In the genomic region with DNA sequence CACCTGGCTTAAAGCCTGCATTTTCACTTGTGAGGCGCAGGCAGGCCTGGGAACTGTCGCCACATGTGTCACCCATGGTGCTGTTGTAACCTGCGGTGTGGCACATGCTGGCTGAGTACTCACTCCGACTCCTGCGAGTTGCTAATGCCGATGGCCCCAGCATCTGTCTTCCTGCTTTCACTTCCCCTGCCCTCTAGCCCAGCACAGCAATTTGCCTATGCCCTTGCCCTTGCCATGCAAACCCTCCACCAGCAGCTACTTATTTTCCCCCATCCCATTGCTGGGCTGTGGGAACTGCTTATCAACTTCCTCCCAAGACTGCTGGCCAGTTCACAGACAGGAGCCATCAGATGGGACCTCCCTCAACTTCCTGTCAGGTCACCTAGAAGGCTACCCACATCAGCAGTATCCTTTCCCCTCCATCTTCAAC, we compare ENCODE assay signal across 8 mouse cellular contexts. TPM values are rescaled to one million over a fixed set of nuclear protein-coding genes. Genes with fewer than 3 reads are reported as not detected.
DNase-seq lines count a peak whose midpoint lies in the region; ATAC-seq and TF ChIP-seq lines count a peak whose summit lies in the region.

No protein-coding gene starts in this region.

- peak overlapping the region; percentile 6 for H3K9ac ChIP-seq in liver, postnatal 0 days (replicated peaks)

- 37% methylated on average over 6 of the region's 6 CpGs for WGBS in liver, postnatal 0 days (ENCODE audit: insufficient replicate concordance)
- WGBS in thymus, adult 2 months: 15% methylated on average over 6 of the region's 6 CpGs

- no peak overlapping the region for H3K4me3 ChIP-seq in liver, postnatal 0 days (ENCODE audit: low read depth, low read length)
- H3K4me3 ChIP-seq in thymus, adult 2 months (ENCODE audit: control insufficient read depth, insufficient read depth, low read length): no peak overlapping the region

- TF ChIP-seq POLR2A in thymus, adult 2 months (IDR thresholded peaks at IDR 0.05; ENCODE audit: control insufficient read depth, extremely low read depth, insufficient read depth, low read length, poor library complexity): 0 out of 2 replicates have a peak, but pooled peaks have one; percentile 23

- H3K4me1 ChIP-seq in liver, postnatal 0 days (ENCODE audit: insufficient read depth): peaks cover 40% of the 10 kb centered on the region
- peaks cover 66% of the 10 kb centered on the region for H3K4me1 ChIP-seq in thymus, adult 2 months (replicated peaks; ENCODE audit: control insufficient read depth, insufficient read depth, low read length)

- TF ChIP-seq CTCF in liver, postnatal 0 days (IDR thresholded peaks at IDR 0.05; ENCODE audit: low read depth): 0 out of 2 replicates have a peak, but pooled peaks have one; percentile 5
- TF ChIP-seq CTCF in thymus, adult 2 months (IDR thresholded peaks at IDR 0.05; ENCODE audit: borderline replicate concordance, control insufficient read depth, extremely low read depth, insufficient read depth, low read length, poor library complexity): no peak

- H3K4me2 ChIP-seq in liver, postnatal 0 days (ENCODE audit: low read depth, low read length): no peak overlapping the region

- peak overlapping the region; percentile 84 for H3K27ac ChIP-seq in liver, postnatal 0 days (ENCODE audit: low read depth)
- H3K27ac ChIP-seq in thymus, adult 2 months (ENCODE audit: control insufficient read depth, insufficient read depth, low read length): peak overlapping the region; percentile 90

- peak; percentile 48 for DNase-seq in kidney, postnatal 14 days
- DNase-seq in kidney, adult 8-10 months: no peak
- peak; percentile 72 to 85 for DNase-seq in heart, adult 18-20 months
- peak; percentile 65 for DNase-seq in liver, postnatal 0 days
- DNase-seq in thymus, adult 2 months: peak; percentile 53
- DNase-seq in layer of hippocampus, postnatal 36 days: no peak
- no peak for DNase-seq in right cerebral cortex, postnatal 25 days
- DNase-seq in gastrocnemius, adult 8-10 months (ENCODE audit: low spot score in 2 of 2): no peak

- H3K36me3 ChIP-seq in liver, postnatal 0 days (replicated peaks; ENCODE audit: insufficient read depth, low read length): peaks cover 6% of the 10 kb centered on the region; the same call in 1 of the 2 replicates
- H3K36me3 ChIP-seq in thymus, adult 2 months (ENCODE audit: control insufficient read depth, insufficient read depth, low read length): peaks cover 2% of the 10 kb centered on the region; the same call in 1 of the 2 replicates

- peak; percentile 28 for ATAC-seq in liver, postnatal 0 days

- TF ChIP-seq EP300 in liver, postnatal 0 days (IDR thresholded peaks at IDR 0.05; ENCODE audit: low read depth): peak; percentile 31; the same call in 1 of the 2 replicates

- no peaks in the 10 kb centered on the region for H3K27me3 ChIP-seq in liver, postnatal 0 days (ENCODE audit: insufficient read depth, low read length)
- no peaks in the 10 kb centered on the region for H3K27me3 ChIP-seq in thymus, adult 2 months (ENCODE audit: control insufficient read depth, insufficient read depth, low read length)

- H3K9me3 ChIP-seq in liver, postnatal 0 days (ENCODE audit: low read length): no peaks in the 10 kb centered on the region

RNA-seq across cellular contexts. Expression of gene Ascc1, which starts 21.8 kb away (rescaled TPM):
- 10 to 100 TPM; 23.2 to 25.9 TPM for total RNA-seq in heart, adult 18-20 months (2021)
- 14.1 and 14.7 TPM in 2 replicates for polyA plus RNA-seq in liver, postnatal 0 days (2015; fragmentation: Nextera tagmentation; extraction: Ambion mirVana)
- polyA plus RNA-seq in thymus, adult 2 months (2012; rRNA removed): 24.2 and 26.2 TPM in 2 replicates
- total RNA-seq in layer of hippocampus, postnatal 36 days (2021): 10 to 100 TPM; 14.3 to 18.1 TPM
- 10 to 100 TPM; 13.9 to 18.9 (median 14.3) TPM for total RNA-seq in gastrocnemius, adult 8-10 months (2022)

RNA-seq across cellular contexts. Expression of gene Anapc16, which starts 22.1 kb away (rescaled TPM):
- total RNA-seq in heart, adult 18-20 months (2021): 10 to 100 TPM; 73.8 to 84.0 TPM
- 37.3 and 37.7 TPM in 2 replicates for polyA plus RNA-seq in liver, postnatal 0 days (2015; fragmentation: Nextera tagmentation; extraction: Ambion mirVana)
- 108 and 136 TPM in 2 replicates for polyA plus RNA-seq in thymus, adult 2 months (2012; rRNA removed)
- total RNA-seq in layer of hippocampus, postnatal 36 days (2021): 10 to 100 TPM; 69.8 to 71.1 TPM
- 10 to 100 TPM; 39.3 to 51.5 (median 43.3) TPM for total RNA-seq in gastrocnemius, adult 8-10 months (2022)

RNA-seq across cellular contexts. Expression of gene Ddit4, which starts 29.2 kb away (rescaled TPM):
- 100 to 1,000 TPM; 158 to 190 TPM for total RNA-seq in heart, adult 18-20 months (2021)
- 3.6 and 5.2 TPM in 2 replicates for polyA plus RNA-seq in liver, postnatal 0 days (2015; fragmentation: Nextera tagmentation; extraction: Ambion mirVana)
- polyA plus RNA-seq in thymus, adult 2 months (2012; rRNA removed): 157 and 190 TPM in 2 replicates
- total RNA-seq in layer of hippocampus, postnatal 36 days (2021): 10 to 100 TPM; 89.5 to 96.2 TPM
- 10 to 100 TPM in 2 of 4 experiments, 1 to 10 TPM in 2; 4.7 to 45.4 (median 9.4) TPM for total RNA-seq in gastrocnemius, adult 8-10 months (2022)

Comparison
In these comparisons a context has a peak if more than half of its experiments do, and no peak if none do; other contexts are left out.
1. DNase-seq: peak in kidney, postnatal 14 days (single experiment), heart, adult 18-20 months (2 of 2), liver, postnatal 0 days (single experiment) and thymus, adult 2 months (single experiment); none in kidney, adult 8-10 months (0 of 2), layer of hippocampus, postnatal 36 days (0 of 2), right cerebral cortex, postnatal 25 days (single experiment) and gastrocnemius, adult 8-10 months (0 of 2).